Mouse (Mus musculus) heart, embryonic 13.5 days (tissue): Measurements from ENCODE around the gene Ccr4. TPM values are rescaled to one million over a fixed set of nuclear protein-coding genes. Genes with fewer than 3 reads are reported as not detected.

ENCODE experiments used
- ATAC-seq: fragments of 200-750 bp; cut with Nextera tagmentation; 2 replicates; pipeline ENCODE4 v1.8.0; 2017; ENCODE audit warnings: moderate TSS enrichment; ENCODE audit not compliant: insufficient number of reproducible peaks, low FRiP score, low TSS enrichment; ENCODE audit errors: extremely low read depth
- H3K27ac ChIP-seq: fragments of 300-500 bp; sonication (generic); replicated peaks from 2 replicates; pipeline ENCODE4 v1.5.1; 2015; ENCODE audit warnings: moderate library complexity, mild to moderate bottlenecking, inconsistent platforms
- H3K27me3 ChIP-seq: fragments of 300-500 bp; sonication (generic); replicated peaks from 2 replicates; pipeline ENCODE4 v1.6.1; 2015; ENCODE audit warnings: mild to moderate bottlenecking, inconsistent platforms
- H3K36me3 ChIP-seq: fragments of 300-500 bp; sonication (generic); 2 replicates; pipeline ENCODE4 v1.6.1; 2015; ENCODE audit warnings: mild to moderate bottlenecking, inconsistent platforms
- H3K4me1 ChIP-seq: fragments of 300-500 bp; sonication (generic); 2 replicates; pipeline ENCODE4 v1.6.1; 2015; ENCODE audit warnings: inconsistent platforms
- H3K4me2 ChIP-seq: fragments of 300-500 bp; sonication (generic); 2 replicates; pipeline ENCODE4 v1.6.1; 2015; ENCODE audit warnings: inconsistent platforms, mild to moderate bottlenecking, moderate library complexity
- H3K4me3 ChIP-seq: fragments of 300-500 bp; sonication (generic); 2 replicates; pipeline ENCODE4 v1.5.1; 2015; ENCODE audit warnings: moderate library complexity, mild to moderate bottlenecking, inconsistent platforms
- H3K9ac ChIP-seq: fragments of 300-500 bp; sonication (generic); 2 replicates; pipeline ENCODE4 v1.6.1; 2015; ENCODE audit warnings: inconsistent platforms, mild to moderate bottlenecking, moderate library complexity
- H3K9me3 ChIP-seq: fragments of 300-500 bp; sonication (generic); 2 replicates; pipeline ENCODE4 v1.6.1; 2016; ENCODE audit warnings: inconsistent platforms
- WGBS: fragments of 180-500 bp; shearing (Covaris S2); methylation state at CpG from one replicate; pipeline ENCODE4 v1.1.7; 2015; ENCODE audit warnings: mixed read lengths; 5-methylcytosine and 5-hydroxymethylcytosine counted together
- polyA plus RNA-seq: library from polyadenylated mRNA; unstranded; fragments of >200 nt; fragmentation: Nextera tagmentation; extraction: Ambion mirVana; gene quantifications from 2 replicates; pipeline ENCODE4 v1.2.1, GENCODE M21; 2015

Ccr4 gene
- polyA plus RNA-seq, 1 experiment from 2014 or later = not detected

- no peak for ATAC-seq
- 80% methylated on average over 9 of the region's 9 CpGs for WGBS
- no peak overlapping the region for H3K4me3 ChIP-seq
Measured at GRCm38 (mm10) chr9:114442893-114443292, 61.8 kb downstream of the Ccr4 start.

GRCm38 (mm10) chr9:114442225-114442624 lies 62.5 kb downstream of the Ccr4 start:
- H3K4me2 ChIP-seq = no peak overlapping the region
- no peak for ATAC-seq
- H3K27me3 ChIP-seq = no peaks in the 10 kb centered on the region
- H3K27ac ChIP-seq = no peak overlapping the region
- no peak overlapping the region for H3K4me3 ChIP-seq
- no peak overlapping the region for H3K9ac ChIP-seq
- H3K9me3 ChIP-seq = no peaks in the 10 kb centered on the region
- 92% methylated on average over 9 of the region's 9 CpGs for WGBS
- H3K4me1 ChIP-seq = peaks cover 9% of the 10 kb centered on the region; the same call in 1 of the 2 replicates
- peaks cover 29% of the 10 kb centered on the region for H3K36me3 ChIP-seq

More at GRCm38 (mm10) chr9:114442893-114443292, 61.8 kb downstream of the Ccr4 start:
- peaks cover 25% of the 10 kb centered on the region for H3K36me3 ChIP-seq
- H3K27me3 ChIP-seq = no peaks in the 10 kb centered on the region
- peaks cover 10% of the 10 kb centered on the region; the same call in 1 of the 2 replicates for H3K4me1 ChIP-seq
- no peak overlapping the region for H3K9ac ChIP-seq
- H3K27ac ChIP-seq = no peak overlapping the region
- H3K4me2 ChIP-seq = no peak overlapping the region
- H3K9me3 ChIP-seq = no peaks in the 10 kb centered on the region

- H3K9ac ChIP-seq = no peak overlapping the region
- H3K36me3 ChIP-seq = peaks cover 40% of the 10 kb centered on the region
- H3K4me1 ChIP-seq = no peaks in the 10 kb centered on the region
- ATAC-seq = no peak
- H3K4me3 ChIP-seq = no peak overlapping the region
- no peak overlapping the region for H3K27ac ChIP-seq
- H3K4me2 ChIP-seq = no peak overlapping the region
- 81% methylated on average over 10 of the region's 10 CpGs for WGBS
- H3K27me3 ChIP-seq = no peaks in the 10 kb centered on the region
- no peaks in the 10 kb centered on the region for H3K9me3 ChIP-seq
Measured at GRCm38 (mm10) chr9:114440548-114440947, 64.2 kb downstream of the Ccr4 start.

Other genes with a start within 250 kb of the Ccr4 start
- gene Bcl2a1c, start 174.8 kb downstream of the Ccr4 start, polyA plus RNA-seq = not detected in 2 replicates
- 141 and 142 TPM in 2 replicates for gene Crtap, start 114.2 kb downstream of the Ccr4 start, polyA plus RNA-seq
- 42.9 and 44.7 TPM in 2 replicates for gene Glb1, start 103.8 kb downstream of the Ccr4 start, polyA plus RNA-seq
- 9.2 and 10.1 TPM in 2 replicates for gene Tmppe, start 103.8 kb downstream of the Ccr4 start, polyA plus RNA-seq
- gene C130032M10Rik, start 10.8 kb upstream of the Ccr4 start, polyA plus RNA-seq = 0.89 and 1.0 TPM in 2 replicates
- 0.17 and 0.20 TPM in 2 replicates for gene Trim71, start 59.5 kb upstream of the Ccr4 start, polyA plus RNA-seq
- 35.1 and 36.4 TPM in 2 replicates for gene Cnot10, start 135.3 kb upstream of the Ccr4 start, polyA plus RNA-seq
- 74.5 and 78.4 TPM in 2 replicates for gene Dync1li1, start 183.9 kb upstream of the Ccr4 start, polyA plus RNA-seq
- 34.6 and 37.5 TPM in 2 replicates for gene Cmtm6, start 226.2 kb upstream of the Ccr4 start, polyA plus RNA-seq